Comparison of ENCODE assay signal across 20 mouse cellular contexts in the genomic region with DNA sequence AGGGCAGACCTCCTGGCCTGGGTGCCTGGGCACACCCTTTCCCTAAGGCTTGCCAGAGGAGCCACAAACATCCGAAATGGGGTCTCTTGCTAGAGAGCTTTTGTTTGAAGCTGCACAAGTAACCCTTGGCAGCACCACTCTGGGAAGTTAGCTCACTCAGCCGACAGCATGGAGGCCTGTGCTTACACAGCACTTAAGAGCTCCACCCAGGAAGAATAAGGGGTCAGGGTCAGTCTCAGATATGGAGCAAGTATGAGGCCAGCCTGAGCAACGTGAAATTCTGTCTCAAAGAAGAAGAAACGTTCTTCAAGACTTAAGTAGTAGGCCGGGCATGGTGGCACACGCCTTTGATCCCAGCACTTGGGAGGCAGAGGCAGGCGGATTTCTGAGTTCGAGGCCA. TPM values are rescaled to one million over a fixed set of nuclear protein-coding genes. Genes with fewer than 3 reads are reported as not detected.
"Had no signal": no experiment of that assay in that cellular context is flagged by ENCODE, and none has a peak within 500 bp of the region (broad histone marks: within the 10 kb centered on the region; RNA-seq: fewer than 3 reads in every experiment).

No protein-coding gene starts in this region.

- H3K4me3 ChIP-seq: neural tube, embryonic 15.5 days; stomach, embryonic 15.5 days had no signal

- H3K4me2 ChIP-seq: neural tube, embryonic 15.5 days; stomach, embryonic 15.5 days had no signal

- H3K9me3 ChIP-seq: neural tube, embryonic 15.5 days; stomach, embryonic 15.5 days had no signal

- DNase-seq: retina, postnatal 1 day; right cerebral cortex, adult 18-20 months; right cerebral cortex, postnatal 14 days; right cerebral cortex, postnatal 25 days; right cerebral cortex, postnatal 4 days; spleen, adult 18-20 months; thymus, adult 18-20 months; thymus, adult 2 months; thymus, postnatal 14 days; thymus, postnatal 25 days; thymus, postnatal 36 days; thymus, postnatal 4 days had no signal

- H3K27me3 ChIP-seq: neural tube, embryonic 15.5 days; stomach, embryonic 15.5 days had no signal

- H3K27ac ChIP-seq: neural tube, embryonic 15.5 days; stomach, embryonic 15.5 days; stomach, postnatal 0 days had no signal

- H3K36me3 ChIP-seq: neural tube, embryonic 15.5 days; stomach, embryonic 15.5 days had no signal

- H3K4me1 ChIP-seq: neural tube, embryonic 15.5 days; stomach, embryonic 15.5 days had no signal

- H3K9ac ChIP-seq: neural tube, embryonic 15.5 days; stomach, embryonic 15.5 days had no signal

RNA-seq across cellular contexts. Expression of gene Wdr93, which starts 19.1 kb away (rescaled TPM):
- total RNA-seq: neutrophil, adult 5-6 weeks had no signal
- polyA plus RNA-seq: spleen, adult 2 months had no signal

RNA-seq across cellular contexts. Expression of gene Pex11a, which starts 19.2 kb away (rescaled TPM):
- total RNA-seq: neutrophil, adult 5-6 weeks had no signal

RNA-seq across cellular contexts. Expression of gene Plin1, which starts 29.4 kb away (rescaled TPM):
- total RNA-seq: neutrophil, adult 5-6 weeks had no signal
- polyA plus RNA-seq: stomach, embryonic 14.5 days; stomach, embryonic 15.5 days; stomach, embryonic 16.5 days; stomach, postnatal 0 days had no signal

RNA-seq across cellular contexts. Expression of gene Mesp1, which starts 31.5 kb away (rescaled TPM):
- total RNA-seq: neutrophil, adult 5-6 weeks had no signal
- polyA plus RNA-seq: neural tube, embryonic 14.5 days; neural tube, embryonic 15.5 days; spleen, adult 2 months; stomach, embryonic 14.5 days; stomach, embryonic 16.5 days; stomach, postnatal 0 days had no signal
